Mouse (Mus musculus) bone marrow macrophage, adult 2 months (primary cell): ENCODE results near the gene Olfr819.
"Not testable (repeated sequence)": the region's sequence is repeated elsewhere in the genome, so short reads cannot be mapped to it uniquely, and the experiment has no call there.

Experiments used
- CTCF ChIP-seq: IDR thresholded peaks from 2 replicates; pipeline ENCODE4 v1.5.1; 2012; ENCODE audit warnings: low read depth, mild to moderate bottlenecking, low read length, moderate library complexity
- POLR2A ChIP-seq: IDR thresholded peaks from 2 replicates; pipeline ENCODE4 v1.6.1; 2012; ENCODE audit warnings: mild to moderate bottlenecking, low read depth, low read length, borderline replicate concordance

- not testable (repeated sequence) for TF ChIP-seq POLR2A, CTCF
Observed at GRCm38 (mm10) chr10:129967166-129967565, at the start of gene Olfr819.
